Mouse (Mus musculus) mouse embryonic stem cell (cell line): Measurements from ENCODE around the gene Chrdl1.

Experiments
- in situ Hi-C, 2 experiments: fragments of 300-500 bp; cut with MboI; formaldehyde crosslinking; loops; 1 replicate in 1 of 2; 3 replicates in 1 of 2; pipeline ENCODE4 v1.14.3; 2019 to 2020; ENCODE audit warnings: low sequenced_read_pairs in 2 of 2, low pct_unique_long_range_greater_than_20kb in 1 of 2, mixed read lengths in 1 of 2; ENCODE audit not compliant: unreplicated experiment in 1 of 2

Chrdl1 gene

GRCm38 (mm10) chrX:143393791-143394369 lies at the start of gene Chrdl1:
Chrdl1 (minus strand) TSS chrX:143394262.
- in situ Hi-C loops: no loop called here

- in situ Hi-C loops: loop anchor here in 1 of 2 experiments (10.0 to 25.0 kb wide), 2 partner anchors 348 to 630 kb away; partner anchors contain the start of gene Rtl9
These were observed 48.6 kb upstream of the Chrdl1 start for GRCm38 (mm10) chrX:143442638-143443037.

- in situ Hi-C loops: no loop called here
These were observed 10.5 kb upstream of the Chrdl1 start for GRCm38 (mm10) chrX:143404601-143405000.

- in situ Hi-C loops: no loop called here
These were observed 27.7 kb downstream of the Chrdl1 start for GRCm38 (mm10) chrX:143366256-143366959.

GRCm38 (mm10) chrX:143347227-143347626 lies 46.8 kb downstream of the Chrdl1 start:
- in situ Hi-C loops: no loop called here

- in situ Hi-C loops: no loop called here
These were observed 47.3 kb downstream of the Chrdl1 start for GRCm38 (mm10) chrX:143346739-143347138.

GRCm38 (mm10) chrX:143344509-143345495 lies 49.3 kb downstream of the Chrdl1 start:
- in situ Hi-C loops: no loop called here

GRCm38 (mm10) chrX:143338156-143338555 lies 55.9 kb downstream of the Chrdl1 start:
- in situ Hi-C loops: no loop called here

- in situ Hi-C loops: no loop called here
These were observed 56.5 kb downstream of the Chrdl1 start for GRCm38 (mm10) chrX:143337561-143337960.

GRCm38 (mm10) chrX:143336661-143337060 lies 57.4 kb downstream of the Chrdl1 start:
- in situ Hi-C loops: no loop called here

GRCm38 (mm10) chrX:143335846-143336245 lies 58.2 kb downstream of the Chrdl1 start:
- in situ Hi-C loops: no loop called here

- in situ Hi-C loops: no loop called here
These were observed 80.9 kb downstream of the Chrdl1 start for GRCm38 (mm10) chrX:143313166-143313565.

GRCm38 (mm10) chrX:143294726-143295125 lies 99.3 kb downstream of the Chrdl1 start:
- in situ Hi-C loops: no loop called here

- in situ Hi-C loops: loop anchor here in 1 of 2 experiments (10.0 kb wide), 1 partner anchor 180 kb away; the partner anchor contains the start of gene Rtl9
These were observed 118.9 kb downstream of the Chrdl1 start for GRCm38 (mm10) chrX:143275202-143275601.

- in situ Hi-C loops: no loop called here
These were observed 143.4 kb downstream of the Chrdl1 start for GRCm38 (mm10) chrX:143250709-143251108.
